Mouse (Mus musculus) A20 (cell line): Measurements from ENCODE around the gene Itga11.
"Not testable (repeated sequence)": the region's sequence is repeated elsewhere in the genome, so short reads cannot be mapped to it uniquely, and the experiment has no call there.

Source experiments
- DNase-seq: peaks from one replicate; pipeline ENCODE4 v3.0.0-alpha.2; 2011; ENCODE audit warnings: low read depth, low spot score

Gene Itga11

GRCm38 (mm10) chr9:62817828-62818614 is 140.4 kb downstream of the Itga11 start:
- DNase-seq = no peak

GRCm38 (mm10) chr9:62819494-62819893 is 141.9 kb downstream of the Itga11 start:
- DNase-seq = no peak

- not testable (repeated sequence) for DNase-seq
Measured at GRCm38 (mm10) chr9:62819910-62820309, 142.3 kb downstream of the Itga11 start.

GRCm38 (mm10) chr9:62820829-62821228 is 143.2 kb downstream of the Itga11 start:
- DNase-seq = no peak

- no peak for DNase-seq
Measured at GRCm38 (mm10) chr9:62821811-62822210, 144.2 kb downstream of the Itga11 start.

GRCm38 (mm10) chr9:62825791-62826393 is 148.3 kb downstream of the Itga11 start:
- no peak for DNase-seq

- DNase-seq = no peak
Measured at GRCm38 (mm10) chr9:62826456-62826855, 148.8 kb downstream of the Itga11 start.

- DNase-seq = no peak
Measured at GRCm38 (mm10) chr9:62827939-62828652, 150.5 kb downstream of the Itga11 start.

GRCm38 (mm10) chr9:62828662-62829086 is 151.0 kb downstream of the Itga11 start:
- DNase-seq = peak; percentile 97

GRCm38 (mm10) chr9:62829877-62830276 is 152.3 kb downstream of the Itga11 start:
- no peak for DNase-seq
